Mouse (Mus musculus): ENCODE data around the gene Appbp2.

The Appbp2 gene

DNA sequence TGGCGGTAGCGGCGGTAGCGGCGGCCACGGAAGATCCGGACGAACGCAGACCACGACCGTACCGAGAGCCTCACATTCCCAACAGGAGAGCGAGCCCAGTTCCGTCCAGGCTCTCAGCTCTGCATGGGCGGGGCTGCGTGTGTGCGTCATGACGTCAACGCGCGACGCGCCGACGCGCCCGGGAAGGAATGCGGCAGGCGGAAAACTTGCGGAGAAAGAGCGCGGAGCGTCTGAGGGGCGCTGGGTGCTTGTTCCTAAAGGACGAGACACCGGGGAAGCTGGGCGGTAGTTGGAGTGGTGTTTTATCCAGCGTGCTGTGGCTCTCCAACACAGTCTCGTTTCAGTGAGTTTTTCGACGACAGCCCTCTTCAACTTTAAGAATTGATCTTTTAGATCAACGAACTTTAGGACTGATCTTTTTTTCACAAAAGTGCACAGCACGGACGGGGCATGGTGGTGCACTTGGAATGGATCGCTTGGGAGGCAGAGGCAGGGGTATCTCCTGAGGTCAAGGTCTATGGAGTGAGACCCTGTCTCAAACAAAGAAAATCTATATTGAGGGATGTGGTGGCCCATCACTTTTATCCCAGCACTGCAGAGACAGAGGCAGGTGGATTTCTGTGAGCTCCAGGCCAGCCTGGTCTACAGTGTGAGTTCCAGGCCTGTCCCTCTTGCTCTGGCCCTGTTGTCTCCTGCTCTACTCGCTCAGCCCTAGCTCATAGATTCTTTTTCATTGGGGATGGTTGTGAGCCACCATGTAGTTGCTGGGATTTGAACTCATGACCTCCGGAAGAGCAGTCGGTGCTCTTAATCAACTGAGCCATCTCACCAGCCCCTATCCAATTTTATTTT, at the start of gene Appbp2:
TSS of gene Appbp2 (minus strand) at position 141 of the 852 bp plus-strand sequence.
- peak; percentile 84 for DNase-seq (ENCODE audit: low spot score)

GRCm38 (mm10) chr11:85281219-85281878, 46.4 kb upstream of the Appbp2 start:
- DNase-seq (ENCODE audit: low spot score) = no peak

- DNase-seq (ENCODE audit: low spot score) = no peak
These were observed 43.2 kb upstream of the Appbp2 start for GRCm38 (mm10) chr11:85278175-85278574.

GRCm38 (mm10) chr11:85277609-85278008, 42.7 kb upstream of the Appbp2 start:
- no peak for DNase-seq (ENCODE audit: low spot score)

DNA sequence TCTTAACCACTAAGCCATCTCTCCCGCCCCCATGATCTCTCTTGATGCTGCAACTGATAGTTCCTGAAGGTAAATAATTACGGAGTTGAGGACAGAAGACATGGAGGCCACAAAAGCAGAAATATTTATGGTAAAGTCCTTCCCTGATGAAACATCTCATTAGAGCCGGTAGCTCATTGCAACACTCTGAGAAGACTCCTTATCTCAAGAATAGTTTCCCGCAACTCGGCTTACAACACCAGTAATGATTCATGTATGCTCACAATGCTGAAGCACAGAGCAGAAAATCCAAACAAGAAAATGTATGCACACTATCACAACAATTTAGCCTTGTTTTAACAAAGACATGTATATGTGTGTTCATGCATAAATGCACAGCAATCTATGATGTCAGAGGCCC, 40.2 kb upstream of the Appbp2 start:
- DNase-seq (ENCODE audit: low spot score) = no peak

GRCm38 (mm10) chr11:85273299-85273698, 38.4 kb upstream of the Appbp2 start:
- DNase-seq (ENCODE audit: low spot score) = no peak

GRCm38 (mm10) chr11:85270631-85271030, 35.7 kb upstream of the Appbp2 start:
- DNase-seq (ENCODE audit: low spot score) = no peak

DNA sequence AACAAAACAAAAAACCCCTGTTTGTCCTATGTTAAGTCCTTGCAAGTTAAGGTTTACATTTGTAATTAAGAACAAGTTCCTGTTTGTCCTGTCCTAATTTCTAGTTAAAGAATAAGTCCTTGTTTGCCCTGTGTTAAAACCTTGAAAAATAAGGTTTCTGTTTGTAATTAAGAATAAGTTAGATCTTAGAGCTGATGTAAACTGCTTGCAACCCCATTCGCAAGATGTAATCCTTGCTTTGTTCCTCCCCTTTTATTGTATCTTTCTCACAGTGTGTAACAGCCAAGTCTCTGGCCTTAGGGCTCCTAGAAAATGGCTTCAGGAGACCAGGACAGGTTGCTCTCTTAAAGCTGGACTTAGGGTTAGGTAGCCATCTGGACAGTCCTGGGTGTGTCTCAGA, 32.5 kb upstream of the Appbp2 start:
- DNase-seq (ENCODE audit: low spot score) = no peak

GRCm38 (mm10) chr11:85264635-85265034, 29.7 kb upstream of the Appbp2 start:
- no peak for DNase-seq (ENCODE audit: low spot score)

DNA sequence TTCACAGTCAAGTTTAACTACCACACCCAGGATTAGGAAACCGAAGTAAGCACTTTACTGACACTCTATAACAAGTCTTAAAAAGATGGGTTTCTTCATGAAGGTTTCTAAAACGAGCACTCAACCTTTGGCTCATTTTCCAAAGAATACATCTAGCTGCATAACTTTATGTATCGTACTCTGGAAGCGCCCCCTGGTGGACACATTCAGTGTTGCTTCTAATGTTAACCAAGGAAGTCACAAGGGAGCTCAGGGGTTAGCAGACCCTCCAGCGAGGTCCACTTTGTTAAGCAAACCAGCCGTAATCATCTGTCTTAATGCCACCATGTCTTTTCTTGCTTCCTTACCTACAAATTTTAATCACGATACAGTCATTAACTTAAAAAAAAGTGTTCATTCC, 26.3 kb upstream of the Appbp2 start:
- DNase-seq (ENCODE audit: low spot score) = peak; percentile 45

DNA sequence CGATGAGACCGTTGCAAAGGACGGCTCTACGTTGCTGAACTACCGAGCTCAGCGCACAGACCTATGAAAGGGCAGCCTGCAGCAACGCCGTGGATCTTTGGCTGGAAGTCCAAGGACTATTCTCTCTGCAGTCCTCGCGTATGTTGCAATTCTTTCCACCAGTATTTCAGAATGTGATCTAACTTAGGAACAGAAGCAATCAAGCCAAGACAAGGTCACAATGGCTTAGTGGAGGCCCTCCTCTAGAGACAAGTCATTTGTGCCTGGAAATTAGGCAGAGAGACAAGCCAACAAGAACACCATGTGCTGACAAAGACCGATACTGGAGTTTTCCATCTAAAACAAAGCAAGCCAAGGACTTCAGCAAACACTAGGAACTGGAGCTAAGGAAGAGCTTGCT, 24.0 kb upstream of the Appbp2 start:
- DNase-seq (ENCODE audit: low spot score) = no peak

GRCm38 (mm10) chr11:85255471-85256027, 20.6 kb upstream of the Appbp2 start:
- no peak for DNase-seq (ENCODE audit: low spot score)

DNA sequence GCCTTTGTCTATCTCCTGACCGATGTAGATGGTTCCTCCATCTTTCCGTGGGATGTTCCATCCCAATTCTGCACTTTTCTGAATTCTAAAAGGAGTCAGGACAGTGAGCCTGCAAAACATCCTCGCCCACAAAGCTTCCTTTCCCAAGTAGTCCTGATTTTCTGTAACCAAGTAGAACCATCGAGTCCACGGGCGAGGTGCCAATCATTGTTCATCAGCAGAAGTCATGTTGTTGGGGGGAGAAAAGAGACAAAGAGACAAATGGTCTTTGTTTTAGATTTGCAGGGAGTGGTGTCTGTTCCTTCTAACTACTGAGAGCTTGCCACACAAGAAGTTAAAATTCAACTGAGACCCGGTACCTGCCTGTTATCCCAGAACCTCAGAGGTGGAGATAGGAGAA, 18.7 kb upstream of the Appbp2 start:
- no peak for DNase-seq (ENCODE audit: low spot score)

- no peak for DNase-seq (ENCODE audit: low spot score)
These were observed 18.1 kb upstream of the Appbp2 start for GRCm38 (mm10) chr11:85253006-85253405.

GRCm38 (mm10) chr11:85251955-85252354, 17.0 kb upstream of the Appbp2 start:
- no peak for DNase-seq (ENCODE audit: low spot score)

- no peak for DNase-seq (ENCODE audit: low spot score)
These were observed 15.5 kb upstream of the Appbp2 start for GRCm38 (mm10) chr11:85250467-85250866.

- DNase-seq (ENCODE audit: low spot score) = no peak
These were observed 14.4 kb upstream of the Appbp2 start for GRCm38 (mm10) chr11:85249338-85249737.

DNA sequence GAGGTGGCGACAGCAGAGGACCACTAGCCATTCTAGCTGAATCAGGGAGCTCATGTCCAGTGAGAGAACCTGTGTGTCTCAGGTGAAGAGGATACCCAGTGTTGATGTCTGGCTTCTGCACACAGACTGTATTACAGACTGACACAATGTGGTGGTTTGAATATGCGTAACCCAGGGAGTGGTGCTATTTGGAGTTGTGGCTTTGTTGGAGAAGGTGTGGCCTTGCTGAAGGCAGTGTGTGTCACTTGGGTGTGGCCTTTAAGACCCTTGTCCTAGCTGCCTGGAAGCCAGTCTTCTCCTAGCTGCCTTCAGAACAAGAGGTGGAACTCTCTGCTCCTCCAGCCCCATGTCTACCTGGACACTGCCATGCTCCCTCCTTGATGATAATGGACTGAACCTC, 13.2 kb upstream of the Appbp2 start:
- DNase-seq (ENCODE audit: low spot score) = no peak

- no peak for DNase-seq (ENCODE audit: low spot score)
These were observed 6.3 kb upstream of the Appbp2 start for GRCm38 (mm10) chr11:85241226-85241625.

GRCm38 (mm10) chr11:85240211-85240610, 5.3 kb upstream of the Appbp2 start:
- no peak for DNase-seq (ENCODE audit: low spot score)

DNA sequence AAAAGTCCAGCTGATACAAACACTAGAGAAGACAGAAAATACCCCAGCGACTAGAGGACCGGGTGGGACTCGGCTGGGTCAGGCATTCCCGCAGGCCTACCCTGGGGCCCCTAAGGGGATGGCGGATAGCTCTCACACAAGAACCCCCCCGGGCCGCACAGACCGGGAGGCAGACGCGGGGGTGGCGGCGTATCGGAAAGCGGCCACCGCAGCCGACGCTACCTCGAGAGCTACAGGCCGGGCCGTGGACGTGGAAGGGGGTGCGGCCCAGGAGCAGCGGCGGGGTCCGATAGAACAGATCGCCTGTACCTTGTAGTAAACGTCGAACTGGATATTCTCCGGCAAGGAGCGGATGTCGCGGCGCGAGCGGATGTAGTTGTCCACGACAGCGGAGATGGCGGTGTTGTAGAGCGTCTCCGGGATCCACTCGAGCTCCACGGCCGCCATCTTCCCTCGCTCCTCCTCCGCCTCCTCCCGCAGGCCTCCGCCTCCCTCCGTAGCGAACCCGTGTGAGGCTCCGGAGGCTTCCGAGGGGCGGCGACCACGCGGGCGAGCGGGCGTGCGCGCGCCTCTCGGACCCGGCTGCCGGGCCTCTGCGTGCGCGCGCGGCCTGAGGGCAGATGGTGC, 454 bp downstream of the Appbp2 start:
- DNase-seq (ENCODE audit: low spot score) = peak; percentile 75

- DNase-seq (ENCODE audit: low spot score) = no peak
These were observed 1.2 kb downstream of the Appbp2 start for GRCm38 (mm10) chr11:85233676-85234210.
